Mouse (Mus musculus) fibroblast of lung, adult 2 months (primary cell): ENCODE results near the gene Wipf2.
"Not testable (repeated sequence)": the region's sequence is repeated elsewhere in the genome, so short reads cannot be mapped to it uniquely, and the experiment has no call there.

Experiments
- DNase-seq: peaks from one replicate; pipeline ENCODE4 v3.0.0-alpha.2; 2011; ENCODE audit warnings: low read depth

Gene Wipf2

DNA sequence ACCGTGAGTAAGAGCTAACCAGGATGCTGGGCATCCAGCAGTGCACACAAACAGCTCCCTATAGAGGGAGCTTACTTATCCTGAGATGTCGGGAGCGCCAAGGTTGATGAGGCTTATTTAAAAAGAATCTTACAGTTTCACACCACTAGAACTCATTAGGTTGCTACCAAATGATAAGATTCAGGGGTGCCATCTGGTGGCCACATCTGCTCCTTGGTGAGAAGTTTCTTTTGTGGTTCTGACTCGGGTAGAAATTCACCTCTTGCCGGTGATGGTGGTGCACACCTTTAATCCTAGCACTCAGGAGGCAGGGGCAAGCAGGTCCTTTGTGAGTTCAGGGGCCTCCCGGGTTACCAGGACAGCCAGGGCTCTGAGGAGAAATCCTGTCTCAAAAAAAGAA lies 46.2 kb downstream of the Wipf2 start:
- no peak for DNase-seq

DNA sequence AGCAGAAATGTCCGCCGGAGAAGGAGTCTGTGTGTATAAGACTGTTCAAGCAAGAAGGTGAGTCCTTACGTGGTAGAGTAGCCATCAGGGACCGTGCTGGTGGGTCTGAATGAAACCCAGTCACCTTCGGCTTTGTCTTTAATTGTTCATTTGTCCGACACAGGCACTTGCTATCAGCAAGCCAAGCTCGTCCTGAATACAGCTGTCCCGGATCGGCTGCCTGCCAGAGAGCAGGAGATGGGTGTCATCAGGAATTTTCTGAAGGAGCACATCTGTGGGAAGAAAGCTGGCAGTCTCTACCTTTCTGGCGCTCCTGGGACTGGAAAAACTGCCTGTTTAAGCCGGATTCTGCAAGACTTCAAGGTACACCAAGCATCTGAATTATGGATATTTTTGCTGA lies 47.0 kb downstream of the Wipf2 start:
- no peak for DNase-seq

DNA sequence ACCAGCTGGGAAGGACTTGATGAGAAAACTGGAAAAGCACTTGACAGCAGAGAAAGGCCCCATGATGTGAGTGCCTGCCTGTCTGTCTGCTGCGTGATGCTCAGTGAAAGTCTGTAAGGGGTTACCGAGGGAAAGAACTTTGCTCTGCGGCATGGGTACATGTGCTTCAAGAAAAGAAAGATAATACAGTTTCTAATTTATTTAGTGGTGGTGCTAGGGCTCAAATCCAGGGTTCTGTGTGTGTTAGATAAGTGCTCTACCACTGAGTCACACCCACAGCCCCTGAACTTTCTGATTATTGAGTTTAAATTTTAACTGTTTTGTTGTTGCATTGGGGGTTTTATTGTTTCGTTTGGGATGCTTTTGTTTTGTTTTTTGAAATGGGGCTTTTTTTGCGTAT lies 48.1 kb downstream of the Wipf2 start:
- no peak for DNase-seq

DNA sequence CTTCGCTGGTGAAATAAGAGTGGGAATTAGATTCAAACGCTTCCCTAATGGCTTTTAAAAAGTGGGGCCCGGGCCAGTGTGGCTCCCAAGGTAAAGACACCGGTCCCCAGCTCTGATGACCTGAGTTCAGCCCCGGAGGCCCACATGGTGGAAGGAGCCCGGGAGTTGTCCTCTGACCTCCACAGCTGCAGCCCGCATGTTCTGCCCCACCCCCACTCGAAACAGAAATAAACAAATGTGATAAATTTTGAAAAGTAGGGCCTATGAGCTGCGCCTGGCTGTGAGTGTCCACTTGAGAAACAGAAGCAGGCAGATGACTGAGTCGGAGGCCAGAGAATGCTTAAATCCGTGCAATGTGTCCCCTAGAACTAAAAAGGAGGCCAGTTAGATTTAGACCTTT lies 50.8 kb downstream of the Wipf2 start:
- no peak for DNase-seq

DNA sequence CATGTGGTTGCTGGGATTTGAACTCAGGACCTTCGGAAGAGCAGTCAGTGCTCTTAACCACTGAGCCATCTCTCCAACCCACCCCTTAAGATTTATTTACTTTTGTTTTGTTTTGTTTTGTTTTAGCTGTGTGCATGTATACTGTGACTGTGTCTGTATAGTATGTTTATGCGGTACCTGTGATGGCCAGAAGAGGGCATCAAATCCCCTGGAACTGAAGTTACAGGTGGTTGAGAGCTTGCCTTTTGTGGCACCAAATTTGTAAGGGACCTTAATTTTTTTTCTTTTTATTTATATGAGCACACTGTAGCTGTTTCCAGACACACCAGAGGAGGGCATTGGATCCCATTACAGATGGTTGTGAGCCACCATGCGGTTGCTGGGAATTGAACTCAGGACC lies 52.9 kb downstream of the Wipf2 start:
- DNase-seq = not testable (repeated sequence)

DNA sequence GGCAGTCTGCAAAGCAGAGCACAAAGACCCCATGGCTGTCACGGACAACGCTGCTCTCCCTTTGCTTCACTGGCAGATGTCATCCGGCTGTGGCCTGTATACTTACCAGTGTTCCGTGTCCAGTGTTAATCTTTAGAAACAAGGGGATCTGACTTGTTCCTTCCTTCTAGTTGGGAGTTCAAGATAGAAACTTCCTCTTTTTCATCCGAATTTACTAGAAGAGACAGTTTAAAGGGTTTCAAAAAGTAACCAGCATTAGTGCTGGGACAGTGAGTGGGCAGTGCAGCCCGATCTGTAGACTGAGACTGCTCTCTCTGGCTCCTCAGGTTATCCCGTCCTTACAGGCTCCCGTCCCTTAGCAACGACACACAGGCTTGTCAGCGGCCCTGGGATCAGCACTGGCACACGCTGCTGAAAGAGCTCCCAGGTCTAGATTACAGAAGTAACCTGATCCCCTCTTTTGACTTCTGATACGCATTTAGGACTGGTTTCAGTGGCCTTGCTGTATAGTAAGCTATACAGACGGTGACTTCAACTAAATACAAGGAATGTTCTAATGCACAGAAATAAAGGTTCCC lies 54.1 kb downstream of the Wipf2 start:
- no peak for DNase-seq

DNA sequence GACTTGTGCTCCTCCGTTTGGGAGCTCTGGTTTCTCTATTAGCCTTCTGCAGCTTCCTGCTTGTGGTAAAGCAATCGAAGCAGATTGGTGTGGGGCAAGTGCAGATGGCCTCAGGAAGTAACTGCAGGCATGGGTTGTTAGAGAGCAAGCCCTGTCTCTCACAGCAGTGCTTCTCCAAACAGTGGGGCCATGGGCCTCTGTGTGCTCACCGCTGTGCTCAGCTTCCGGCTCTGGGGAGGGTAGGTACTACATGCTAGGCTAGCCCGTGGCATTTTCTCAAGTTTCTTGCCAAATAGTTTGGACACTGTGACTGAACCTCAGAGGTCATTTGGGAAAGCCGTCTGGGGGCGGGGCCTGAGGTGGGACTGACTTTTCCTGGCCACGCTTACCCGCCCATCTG lies 54.8 kb downstream of the Wipf2 start:
- DNase-seq = no peak

DNA sequence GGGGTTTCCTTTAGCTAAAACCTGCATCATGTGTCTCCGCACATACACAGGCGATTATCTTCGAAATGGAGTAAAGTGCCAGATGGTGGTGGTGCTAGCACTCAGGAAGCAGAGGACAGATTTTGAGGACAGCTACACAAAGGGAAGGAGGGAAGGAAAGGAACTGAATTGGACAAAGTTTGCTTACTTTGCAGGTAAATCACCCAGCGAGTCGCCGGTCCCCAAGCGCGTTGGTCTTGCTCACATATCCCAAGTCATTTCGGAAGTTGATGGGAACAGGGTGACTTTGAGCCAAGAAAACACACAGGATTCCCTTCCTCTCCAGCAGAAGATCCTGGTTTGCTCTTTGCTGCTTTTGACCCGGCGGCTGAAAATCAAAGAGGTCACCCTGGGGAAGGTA lies 55.6 kb downstream of the Wipf2 start:
- no peak for DNase-seq

DNA sequence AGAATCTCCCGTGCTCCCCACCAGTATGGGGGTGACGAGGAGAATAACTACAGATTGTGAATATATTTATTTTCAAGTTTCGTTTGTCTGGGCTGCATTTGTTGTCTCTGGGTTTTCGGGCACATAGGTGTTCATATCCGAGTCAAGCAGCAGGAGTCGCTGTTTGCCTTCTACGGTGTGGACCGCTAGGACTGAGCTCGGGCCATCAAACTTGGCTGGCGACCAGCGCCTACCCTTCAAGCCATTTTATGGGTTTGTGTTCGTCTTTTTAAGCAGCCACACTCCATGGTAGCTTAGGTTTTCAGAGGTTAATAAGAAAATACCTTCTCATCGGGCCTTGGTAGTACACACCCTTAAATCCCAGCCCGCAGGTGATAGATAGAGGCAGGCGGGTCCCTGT lies 58.4 kb downstream of the Wipf2 start:
- not testable (repeated sequence) for DNase-seq

DNA sequence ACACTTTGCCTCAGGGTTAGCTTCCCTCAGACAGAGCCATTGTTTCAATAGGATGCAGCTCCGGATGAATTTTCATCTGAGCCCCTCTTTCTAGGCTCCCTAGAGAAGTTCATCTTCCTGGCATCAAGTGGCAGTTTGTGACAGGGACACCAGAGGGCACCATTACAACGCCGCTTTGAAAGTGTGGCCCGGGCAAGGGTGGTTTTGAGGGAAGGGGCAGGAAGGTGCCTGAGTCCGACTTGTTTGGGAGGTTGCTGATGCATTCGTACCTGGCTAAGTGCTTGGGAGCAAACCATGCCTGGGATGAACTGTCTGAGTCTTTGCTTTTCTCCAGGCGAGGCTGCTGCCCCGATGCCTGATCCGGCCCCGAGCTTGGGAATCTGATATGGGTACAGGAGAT lies 58.9 kb downstream of the Wipf2 start:
- DNase-seq = not testable (repeated sequence)

DNA sequence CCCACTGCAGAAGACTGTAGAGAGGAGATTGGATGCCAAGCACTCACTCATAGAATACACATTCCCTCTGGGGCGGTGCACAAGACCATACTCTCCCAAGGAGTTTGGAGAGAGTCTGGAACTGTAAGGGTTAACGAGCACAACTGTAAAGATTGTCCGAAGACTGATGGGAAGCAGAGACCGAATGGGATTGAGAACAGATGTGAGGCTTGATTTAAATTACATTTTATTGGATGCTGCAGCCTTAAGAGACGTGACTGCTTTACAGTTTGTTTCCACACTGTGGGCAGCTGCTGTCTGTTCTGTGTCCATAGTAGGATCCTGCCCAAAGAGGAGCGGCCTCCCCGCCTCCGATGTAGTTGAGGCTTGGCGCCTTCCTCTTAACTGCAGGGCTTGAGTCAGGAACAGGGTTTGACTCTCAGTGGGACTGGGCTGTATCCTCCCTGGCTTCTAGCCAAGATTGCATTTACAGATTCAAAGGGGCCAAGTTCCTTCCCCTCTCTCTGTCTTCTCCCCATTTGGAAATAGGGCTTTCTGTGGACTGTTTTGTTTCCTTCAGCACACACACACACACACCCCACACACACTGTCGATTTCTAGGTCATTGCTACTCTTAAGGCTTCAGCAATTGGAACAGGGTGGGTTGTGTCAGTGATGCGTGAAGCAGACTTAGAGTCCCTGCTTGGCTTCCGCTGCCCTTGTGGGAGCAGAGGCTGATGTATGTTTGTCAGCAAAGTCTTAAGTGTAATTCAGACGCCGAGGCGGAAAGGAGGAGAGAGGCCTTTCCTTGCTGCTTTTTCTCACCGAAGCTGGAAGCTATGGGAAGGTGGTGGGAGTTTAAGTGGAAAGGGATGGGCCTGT lies 59.6 kb downstream of the Wipf2 start:
- DNase-seq = not testable (repeated sequence)

DNA sequence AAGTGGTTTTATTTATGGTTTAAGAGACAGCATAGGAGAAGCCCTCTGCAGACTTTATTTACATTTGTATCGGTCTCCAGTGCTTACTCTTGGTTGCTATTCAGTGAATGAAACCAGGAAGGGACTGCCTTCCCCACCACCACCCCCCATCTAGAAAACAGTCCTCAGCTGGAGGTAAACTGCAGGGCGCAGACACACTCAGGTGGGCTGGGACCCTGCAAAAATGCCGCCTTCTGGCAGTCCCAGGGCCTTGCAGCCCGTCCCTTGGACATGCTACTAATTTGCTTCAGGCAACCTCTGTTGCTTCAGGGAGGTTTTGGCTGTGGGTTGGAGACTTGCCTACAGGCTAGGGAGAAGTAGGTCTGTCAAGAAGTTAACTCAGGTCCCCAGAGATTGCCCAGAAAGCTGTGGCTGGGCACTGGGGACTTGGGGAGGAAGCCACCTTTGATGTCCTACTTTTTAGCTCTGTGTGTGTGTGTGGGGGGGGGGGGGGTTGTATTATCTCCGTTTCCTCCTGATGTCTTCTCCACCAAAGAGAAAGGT lies 61.3 kb downstream of the Wipf2 start:
- no peak for DNase-seq

DNA sequence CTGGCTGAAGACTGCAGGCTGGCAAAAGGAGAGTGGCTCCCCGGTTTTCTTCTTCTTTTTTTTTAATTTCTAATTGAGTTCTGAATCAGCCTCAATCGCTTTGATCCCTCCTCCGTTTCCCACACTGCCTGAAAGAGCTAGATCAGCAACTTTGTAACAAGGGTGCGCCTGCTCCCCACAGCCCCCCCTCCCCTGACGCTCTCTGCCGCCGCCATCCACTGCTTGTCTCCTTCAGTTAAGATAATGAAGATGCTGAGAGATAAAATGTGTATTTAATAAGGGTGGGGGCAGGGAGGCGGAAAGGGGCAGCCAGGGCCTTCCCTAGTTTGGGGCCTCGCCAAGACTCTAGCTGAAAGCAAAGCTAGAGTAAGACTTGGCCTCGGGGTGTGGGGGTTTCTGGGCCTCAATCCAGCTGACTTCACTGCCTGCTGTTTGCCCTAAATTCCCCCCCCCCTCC lies 61.9 kb downstream of the Wipf2 start:
- DNase-seq = no peak

DNA sequence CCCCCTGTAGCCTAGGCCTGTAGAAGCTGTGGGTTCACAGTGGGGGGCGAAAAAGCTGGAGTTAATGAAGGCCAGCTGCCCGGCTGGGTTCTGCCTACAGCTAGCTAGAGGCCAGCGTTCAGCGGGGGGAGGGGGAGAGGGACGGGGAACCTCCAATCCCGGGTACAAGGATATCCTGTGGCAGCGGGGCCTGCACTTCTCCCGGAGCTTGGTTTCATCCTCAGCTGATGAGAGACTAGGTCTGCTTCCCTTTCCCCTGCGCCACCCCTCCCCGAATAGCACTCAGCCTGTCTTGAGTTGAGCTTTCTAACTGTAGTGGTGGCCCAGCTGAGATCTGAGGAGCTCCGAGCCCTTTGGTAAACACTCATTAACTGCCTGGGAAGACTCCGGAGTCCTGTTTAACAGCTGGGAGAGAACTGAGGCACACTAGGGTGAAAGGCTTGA lies 62.5 kb downstream of the Wipf2 start:
- DNase-seq = no peak

DNA sequence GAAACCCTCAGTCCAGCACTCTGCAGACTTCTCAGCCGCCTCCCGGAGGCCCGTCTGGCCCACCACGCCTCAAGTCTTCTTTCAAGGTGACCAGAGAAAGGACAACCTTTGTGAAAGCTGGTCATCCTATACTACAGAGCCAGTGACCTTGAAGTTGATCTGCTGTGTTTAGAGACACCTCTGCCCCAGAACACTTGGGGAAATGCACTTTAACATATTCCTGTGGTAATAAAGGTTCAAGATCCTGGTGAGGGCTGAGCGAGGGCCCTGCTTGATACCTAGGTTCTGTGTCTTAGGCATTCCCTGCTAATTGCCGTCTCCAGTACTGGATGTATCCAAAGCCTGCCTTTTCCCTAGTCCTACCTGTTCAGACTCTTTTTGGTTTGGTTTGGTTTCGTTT lies 63.1 kb downstream of the Wipf2 start:
- DNase-seq = no peak

DNA sequence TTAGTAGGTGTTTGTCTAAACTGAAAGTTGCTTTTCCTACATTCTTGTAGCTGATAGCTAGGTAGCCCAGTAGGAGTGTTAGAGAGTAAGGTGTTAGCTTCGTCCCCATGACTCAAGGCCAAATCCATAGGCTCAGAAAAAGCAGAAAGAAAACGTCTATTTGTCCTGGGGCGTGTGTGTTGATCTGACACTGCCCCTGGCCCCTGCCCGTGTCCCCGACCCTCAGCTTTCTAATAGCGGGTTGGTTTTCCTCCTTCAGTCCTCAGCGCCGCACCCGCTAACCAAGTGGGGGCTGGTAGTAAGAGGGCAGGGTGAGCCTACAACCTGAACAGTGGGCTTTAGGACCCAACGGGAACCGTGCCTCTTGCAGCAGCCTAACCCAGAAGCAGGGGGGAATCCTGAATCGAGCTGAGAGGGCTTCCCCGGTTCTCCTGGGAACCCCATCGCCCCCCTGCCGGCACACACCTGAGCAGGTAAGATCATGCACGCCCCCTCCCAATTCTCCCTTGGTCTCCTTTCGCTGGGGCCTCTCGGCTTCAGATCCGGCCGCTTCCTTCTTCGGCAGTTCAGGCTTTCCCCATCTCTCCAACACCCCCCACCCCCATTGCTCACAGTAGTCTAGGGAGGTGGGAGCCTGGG lies 64.1 kb downstream of the Wipf2 start, which contains the start of gene Rara:
Gene Rara, plus strand, starts transcription at position 381 of the 639 bp plus-strand sequence.
- DNase-seq = no peak

DNA sequence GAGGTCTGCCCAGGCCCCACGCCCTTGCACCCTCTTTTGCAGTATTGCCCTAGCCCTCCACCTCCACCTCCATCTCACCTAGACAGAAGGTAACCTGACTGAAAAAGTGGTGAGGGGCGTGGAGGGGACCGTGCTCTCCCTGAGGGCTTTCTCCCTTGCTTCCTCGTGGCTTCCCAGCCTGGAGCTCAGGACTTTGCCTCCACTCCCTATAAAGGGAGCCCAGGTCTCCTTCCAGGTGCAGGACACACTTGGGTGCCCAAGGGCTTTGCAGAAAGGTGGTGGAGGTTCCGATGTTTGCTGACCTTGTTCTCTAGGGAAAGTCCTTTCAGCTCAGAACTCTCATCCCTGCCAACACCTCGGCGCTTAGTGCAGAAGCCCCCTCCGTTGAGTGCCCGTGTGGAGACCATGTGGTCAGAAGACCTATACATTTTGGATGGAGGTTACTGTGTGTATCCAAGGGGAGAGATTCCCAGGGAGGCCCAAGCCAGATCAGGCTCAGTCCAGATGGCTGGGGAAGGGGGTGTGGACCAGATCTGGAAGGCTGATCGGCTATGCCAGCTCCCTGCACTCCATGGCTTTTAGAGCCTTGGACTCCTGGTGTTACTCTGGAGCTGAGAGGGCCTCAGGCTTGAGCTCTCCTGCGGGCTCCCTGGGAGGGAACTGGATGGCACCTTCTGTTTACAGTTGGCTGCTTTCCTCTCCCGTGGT lies 64.9 kb downstream of the Wipf2 start:
- DNase-seq = no peak

DNA sequence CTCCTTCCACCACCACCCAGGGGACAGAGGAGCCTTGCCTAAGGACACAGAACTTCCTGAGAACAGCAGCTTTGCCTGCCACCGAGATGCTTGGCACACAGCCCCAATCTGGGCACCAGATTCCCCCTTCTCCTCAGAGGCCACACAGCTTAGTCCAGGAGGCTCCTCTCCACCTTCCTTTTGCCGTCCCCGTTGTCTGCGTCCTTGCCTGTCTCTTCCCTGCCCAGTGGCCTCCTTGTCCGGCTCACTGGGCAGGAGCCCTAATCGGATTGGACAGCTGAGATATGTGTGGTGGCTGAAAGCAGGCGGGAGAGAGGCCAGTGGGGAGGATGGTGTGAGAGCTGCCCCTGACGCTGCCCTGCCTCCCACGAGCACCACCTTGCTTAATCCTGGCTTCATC lies 66.1 kb downstream of the Wipf2 start:
- DNase-seq = no peak

DNA sequence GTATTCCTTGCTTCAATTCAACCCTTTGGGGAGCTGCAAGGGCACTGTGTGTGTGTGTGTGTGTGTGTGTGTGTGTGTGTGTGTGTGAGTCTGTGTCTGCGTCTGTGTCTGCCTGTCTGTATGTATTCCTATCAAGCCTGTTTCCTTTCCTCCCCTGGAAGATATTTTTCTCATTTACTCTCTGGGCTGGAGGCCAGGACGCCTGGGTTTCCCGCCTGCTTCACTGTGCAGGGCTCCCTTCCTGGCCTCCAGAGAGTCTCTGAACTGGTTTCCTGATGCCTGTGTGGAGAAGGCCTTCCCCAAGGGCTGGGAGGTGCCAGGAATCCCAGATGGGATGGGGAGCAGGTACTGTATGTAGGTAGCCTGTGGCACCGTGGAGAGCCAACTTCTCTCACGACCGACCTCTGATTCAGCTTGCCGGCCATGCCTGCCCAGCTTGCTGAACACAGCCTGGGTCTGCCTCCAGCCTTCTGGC lies 66.7 kb downstream of the Wipf2 start:
- DNase-seq = no peak

DNA sequence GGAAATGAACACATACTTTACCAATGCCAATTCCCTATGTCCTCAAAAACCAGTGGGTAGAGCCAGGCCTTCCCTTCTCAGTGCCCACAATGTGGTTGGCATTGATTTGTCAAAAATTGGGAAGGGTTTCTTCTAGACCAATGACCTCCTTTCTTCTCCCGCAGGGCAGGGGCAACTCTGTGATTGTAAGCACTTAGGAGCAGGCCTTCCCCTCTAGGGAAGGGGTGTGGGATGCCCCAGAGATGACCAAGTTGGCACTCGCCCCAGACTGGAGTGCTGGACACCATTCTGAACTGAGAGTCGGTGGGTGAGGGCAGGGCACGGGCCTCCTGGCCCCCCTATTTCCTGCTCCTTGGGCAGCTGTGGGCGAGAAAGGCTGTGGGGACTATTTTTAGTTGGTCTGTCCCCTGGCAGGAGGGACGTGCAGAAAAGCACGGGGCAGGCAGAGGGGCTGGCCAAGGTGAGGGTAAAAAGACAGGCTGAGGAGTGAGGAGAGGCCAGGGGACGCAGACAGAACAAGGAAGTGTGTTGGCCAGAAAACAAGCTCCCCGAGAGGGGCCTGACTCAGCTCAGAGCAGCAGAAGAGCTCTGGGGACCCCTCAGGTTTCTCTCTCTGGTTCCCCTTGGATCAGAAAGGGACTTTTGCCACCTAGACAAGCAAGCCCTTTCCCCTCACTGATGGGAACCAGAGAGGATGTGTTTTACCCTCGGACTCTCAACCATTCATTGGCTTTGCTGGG lies 67.5 kb downstream of the Wipf2 start:
- DNase-seq = no peak
